Mouse (Mus musculus): ENCODE measurements around the gene Rnf26. TPM values are rescaled to one million over a fixed set of nuclear protein-coding genes. Genes with fewer than 3 reads are reported as not detected.

Rnf26 gene
- polyA plus RNA-seq (2017; shearing (Covaris generic)), result 7.7 TPM

DNA sequence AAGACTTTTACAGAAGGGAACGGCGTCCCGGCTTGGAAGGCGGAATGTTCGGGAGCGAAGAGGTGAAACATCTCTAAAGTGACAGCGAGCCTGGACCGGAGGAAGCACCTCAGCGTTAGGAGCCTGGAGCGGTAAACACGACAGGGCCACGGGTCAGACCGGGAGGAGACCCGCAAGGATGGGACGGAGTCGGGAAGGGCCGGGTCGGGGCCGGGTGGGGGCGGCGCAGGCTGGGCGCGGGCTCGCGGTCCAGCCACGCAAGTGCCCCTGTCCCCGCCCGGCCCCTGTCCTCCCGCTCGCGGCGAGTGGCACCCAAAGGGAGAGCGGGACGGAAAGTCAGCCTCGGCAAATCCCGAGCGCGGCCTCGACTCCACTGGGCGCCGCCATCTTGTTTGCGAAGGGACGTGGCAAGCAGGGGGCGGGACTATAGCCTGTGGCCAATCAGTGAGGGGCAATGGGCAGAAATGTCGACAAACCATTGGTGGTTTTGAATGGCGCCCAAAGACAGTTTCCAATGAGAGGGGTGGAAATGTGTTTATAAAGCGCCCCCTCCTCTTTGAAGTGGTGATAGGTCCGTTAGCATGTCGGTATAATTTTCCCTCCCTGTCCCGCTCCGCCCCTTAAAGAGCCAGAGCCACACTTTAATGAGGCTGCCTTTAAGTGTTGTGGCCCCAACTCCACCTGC is at the start of gene Rnf26, which contains the start of gene Gm49380:
Gene Rnf26 (minus strand): TSS at position 413 of the 685 bp plus-strand sequence.
Gene Gm49380 (minus strand): TSS at position 396 of the 685 bp plus-strand sequence.

DNA sequence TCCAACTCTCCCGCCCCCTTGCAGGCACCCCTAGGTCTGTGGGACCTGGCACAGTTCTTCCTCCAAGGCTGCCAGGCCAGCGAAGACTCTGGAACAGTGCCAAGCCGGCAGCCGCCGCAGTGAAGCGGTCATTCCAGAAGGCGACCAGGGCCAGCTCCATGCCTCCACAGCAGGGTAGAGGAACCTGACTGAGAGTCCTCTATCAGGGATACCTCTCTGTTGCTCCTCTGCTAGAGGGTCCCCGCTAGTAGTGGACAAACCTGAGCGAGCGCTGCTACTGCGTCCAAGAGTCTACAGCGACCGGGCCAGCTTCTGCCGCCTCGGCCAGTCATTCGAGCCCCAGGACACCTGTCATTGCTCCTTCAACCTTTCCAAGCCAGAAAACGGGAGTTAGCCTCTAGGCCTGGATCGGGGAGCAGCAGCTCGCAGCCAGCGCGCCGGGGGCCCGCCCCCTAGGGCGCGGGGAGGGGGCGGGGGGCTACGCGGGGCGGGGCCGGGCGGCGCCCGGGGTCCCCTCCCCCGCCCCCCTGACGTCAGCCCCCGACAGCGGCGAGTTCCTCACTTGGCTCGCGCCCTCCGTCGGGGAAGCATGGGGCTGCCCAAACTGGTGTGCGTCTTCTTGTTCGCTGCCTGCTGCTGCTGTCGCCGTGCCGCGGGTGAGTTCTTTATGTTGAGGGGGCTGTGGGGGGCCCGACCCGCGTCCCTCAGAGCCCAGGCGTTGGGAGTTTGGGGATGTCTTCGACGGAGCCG is 21.0 kb upstream of the Rnf26 start, which contains the start of gene Mcam:
Gene Mcam (plus strand): TSS at position 369 of the 750 bp plus-strand sequence.

GRCm38 (mm10) chr9:44107110-44107509 is 6.2 kb downstream of the Rnf26 start, which contains the start of gene C1qtnf5:
C1qtnf5 (plus strand) TSS chr9:44107245.

GRCm38 (mm10) chr9:44101490-44101889 is 11.8 kb downstream of the Rnf26 start, which contains the start of gene Mfrp:
Mfrp (plus strand) TSS chr9:44101729.

GRCm38 (mm10) chr9:44066785-44067225 is 46.5 kb downstream of the Rnf26 start, which contains the start of gene Usp2:
Usp2 (plus strand) TSS chr9:44067021.

Other genes with a start within 250 kb of the Rnf26 start
- gene Thy1, start 70.1 kb downstream of the Rnf26 start, polyA plus RNA-seq (2017; shearing (Covaris generic)), result 172 TPM
- 5.9 TPM for gene Usp2, start 46.5 kb downstream of the Rnf26 start, polyA plus RNA-seq (2017; shearing (Covaris generic))
- not detected for gene Mfrp, start 11.8 kb downstream of the Rnf26 start, polyA plus RNA-seq (2017; shearing (Covaris generic))
- gene C1qtnf5, start 6.3 kb downstream of the Rnf26 start, polyA plus RNA-seq (2017; shearing (Covaris generic)), result not detected
- gene Gm49380, start within 50 bp of the Rnf26 start, polyA plus RNA-seq (2017; shearing (Covaris generic)), result not detected
- not detected for gene Mcam, start 21.0 kb upstream of the Rnf26 start, polyA plus RNA-seq (2017; shearing (Covaris generic))
- 18.2 TPM for gene Cbl, start 120.5 kb upstream of the Rnf26 start, polyA plus RNA-seq (2017; shearing (Covaris generic))
- not detected for gene Ccdc153, start 127.2 kb upstream of the Rnf26 start, polyA plus RNA-seq (2017; shearing (Covaris generic))
- not detected for gene Pdzd3, start 138.0 kb upstream of the Rnf26 start, polyA plus RNA-seq (2017; shearing (Covaris generic))
- gene Nlrx1, start 155.1 kb upstream of the Rnf26 start, polyA plus RNA-seq (2017; shearing (Covaris generic)), result 8.5 TPM
- gene Abcg4, start 175.1 kb upstream of the Rnf26 start, polyA plus RNA-seq (2017; shearing (Covaris generic)), result not detected
- gene Hinfp, start 192.2 kb upstream of the Rnf26 start, polyA plus RNA-seq (2017; shearing (Covaris generic)), result 40.4 TPM
- 5.9 TPM for gene C2cd2l, start 206.8 kb upstream of the Rnf26 start, polyA plus RNA-seq (2017; shearing (Covaris generic))
- gene Dpagt1, start 212.5 kb upstream of the Rnf26 start, polyA plus RNA-seq (2017; shearing (Covaris generic)), result 26.7 TPM
- gene H2afx, start 221.2 kb upstream of the Rnf26 start, polyA plus RNA-seq (2017; shearing (Covaris generic)), result 13.2 TPM
- gene Hmbs, start 230.7 kb upstream of the Rnf26 start, polyA plus RNA-seq (2017; shearing (Covaris generic)), result 24.1 TPM
- gene Vps11, start 248.2 kb upstream of the Rnf26 start, polyA plus RNA-seq (2017; shearing (Covaris generic)), result 82.6 TPM